Mouse (Mus musculus) liver, adult 2 months (tissue): ENCODE results near the gene Gpn3. TPM values are rescaled to one million over a fixed set of nuclear protein-coding genes. Genes with fewer than 3 reads are reported as not detected.

ENCODE experiments used
- DNase-seq: peaks from one replicate; pipeline ENCODE4 v3.0.0-alpha.2; 2011; ENCODE audit warnings: low read depth, low spot score; ENCODE audit errors: extremely low read depth
- H3K27ac ChIP-seq: fragments of 200-500 bp; replicated peaks from 2 replicates; pipeline ENCODE4 v1.5.1; 2012; ENCODE audit warnings: low read depth, mild to moderate bottlenecking, control low read depth, inconsistent platforms, low read length; ENCODE audit not compliant: insufficient read depth
- H3K27me3 ChIP-seq: fragments of 200-500 bp; 2 replicates; pipeline ENCODE4 v1.6.1; 2012; ENCODE audit warnings: mild to moderate bottlenecking, moderate library complexity, low read length, inconsistent platforms; ENCODE audit not compliant: control insufficient read depth, insufficient read depth
- H3K36me3 ChIP-seq: fragments of 200-500 bp; 2 replicates; pipeline ENCODE4 v1.6.1; 2012; ENCODE audit warnings: low read length, inconsistent platforms; ENCODE audit not compliant: control insufficient read depth, insufficient read depth
- H3K4me1 ChIP-seq: fragments of 200-500 bp; 2 replicates; pipeline ENCODE4 v1.6.1; 2011; ENCODE audit warnings: low read length; ENCODE audit not compliant: control insufficient read depth, insufficient read depth
- H3K4me3 ChIP-seq: fragments of 200-500 bp; 2 replicates; pipeline ENCODE4 v1.5.1; 2011; ENCODE audit warnings: low read depth, mild to moderate bottlenecking, control low read depth, low read length, moderate library complexity; ENCODE audit not compliant: insufficient read depth
- H3K79me2 ChIP-seq: fragments of 200-500 bp; 2 replicates; pipeline ENCODE4 v1.6.1; 2012; ENCODE audit warnings: inconsistent platforms, mild to moderate bottlenecking, low read length, moderate library complexity; ENCODE audit not compliant: control insufficient read depth, insufficient read depth
- H3K9ac ChIP-seq: fragments of 200-500 bp; 2 replicates; pipeline ENCODE4 v1.6.1; 2012; ENCODE audit warnings: low read depth, mild to moderate bottlenecking, control low read depth, inconsistent platforms, low read length
- CTCF ChIP-seq: fragments of 200-500 bp; IDR thresholded peaks from 2 replicates; pipeline ENCODE4 v1.5.1; 2011; ENCODE audit warnings: low read depth, low read length, control low read depth
- POLR2A ChIP-seq: fragments of 200-500 bp; IDR thresholded peaks from 2 replicates; pipeline ENCODE4 v1.6.1; 2011; ENCODE audit warnings: low read length, control low read depth; ENCODE audit not compliant: insufficient read depth; ENCODE audit errors: extremely low read depth
- WGBS: fragments of 180-500 bp; shearing (Covaris S2); methylation state at CpG from one replicate; pipeline ENCODE4 v1.1.7; 2018; 5-methylcytosine and 5-hydroxymethylcytosine counted together
- polyA plus RNA-seq: library from polyadenylated mRNA; depleted of rRNA; stranded (reverse); fragments of >200 nt; gene quantifications from 2 replicates; pipeline ENCODE4 v1.2.3, GENCODE M21; 2012
- total RNA-seq: library from RNA; depleted of rRNA; stranded (reverse); fragments of >200 nt; gene quantifications from 2 replicates; pipeline ENCODE4 v1.2.3, GENCODE M21; 2014

The Gpn3 gene
- total and polyA plus RNA-seq, 2 experiments: 14.1 to 23.5 TPM

DNA sequence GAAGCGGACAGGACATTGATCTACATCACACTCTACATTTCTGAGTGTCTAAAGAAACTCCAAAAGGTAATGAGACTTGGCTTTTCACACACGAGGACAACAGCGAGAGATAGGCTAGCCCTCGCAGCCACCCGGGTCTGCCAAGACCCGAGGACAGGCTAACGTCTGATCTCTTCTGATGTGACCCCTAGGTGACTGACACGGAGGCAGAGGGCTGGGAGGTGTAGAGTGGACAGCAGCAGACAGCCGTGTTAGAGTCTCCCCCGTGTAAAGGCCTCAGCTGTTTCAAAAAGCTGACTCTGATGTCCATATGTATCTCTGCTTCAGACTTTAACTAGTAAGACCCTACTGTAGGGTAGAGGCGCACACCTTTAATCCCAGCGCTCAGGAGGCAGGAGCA, 31.7 kb downstream of the Gpn3 start:
- no peaks in the 10 kb centered on the region for H3K79me2 ChIP-seq
- DNase-seq: no peak
- TF ChIP-seq CTCF (no peak), POLR2A (no peak)
- no peaks in the 10 kb centered on the region for H3K27me3 ChIP-seq
- peaks cover 8% of the 10 kb centered on the region for H3K4me1 ChIP-seq
- H3K4me3 ChIP-seq: no peak overlapping the region
- H3K36me3 ChIP-seq: peaks cover 21% of the 10 kb centered on the region; the same call in 1 of the 2 replicates
- no peak overlapping the region for H3K9ac ChIP-seq
- no peak overlapping the region for H3K27ac ChIP-seq
- 93% methylated on average over 12 of the region's 12 CpGs for WGBS

DNA sequence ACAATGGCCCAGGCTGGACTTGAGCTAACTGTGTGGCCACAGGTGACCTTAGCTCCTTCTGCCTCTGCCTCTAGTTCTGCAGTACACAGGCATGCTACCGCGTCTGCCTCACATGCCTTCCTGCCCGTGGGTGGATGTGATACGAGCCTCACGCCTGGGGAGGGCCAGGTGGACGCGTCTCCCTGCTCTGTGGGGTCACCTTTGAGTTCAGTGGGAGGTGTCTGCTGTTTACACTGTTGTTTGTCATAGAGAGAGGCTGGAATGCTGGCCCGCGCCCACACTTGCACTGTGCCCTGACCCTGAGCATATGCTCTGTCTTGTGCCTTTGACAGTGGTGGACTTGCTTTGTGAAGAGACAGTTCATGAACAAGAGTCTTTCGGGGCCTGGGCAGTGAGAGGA, 33.9 kb downstream of the Gpn3 start:
- Histone ChIP-seq H3K4me1 (peaks cover 4% of the 10 kb centered on the region), H3K79me2 (no peaks in the 10 kb centered on the region), H3K27me3 (no peaks in the 10 kb centered on the region), H3K27ac (no peak overlapping the region), H3K36me3 (peaks cover 21% of the 10 kb centered on the region; the same call in 1 of the 2 replicates), H3K4me3 (no peak overlapping the region), H3K9ac (no peak overlapping the region)
- TF ChIP-seq POLR2A (no peak), CTCF (no peak)
- no peak for DNase-seq
- 77% methylated on average over 10 of the region's 10 CpGs for WGBS

DNA sequence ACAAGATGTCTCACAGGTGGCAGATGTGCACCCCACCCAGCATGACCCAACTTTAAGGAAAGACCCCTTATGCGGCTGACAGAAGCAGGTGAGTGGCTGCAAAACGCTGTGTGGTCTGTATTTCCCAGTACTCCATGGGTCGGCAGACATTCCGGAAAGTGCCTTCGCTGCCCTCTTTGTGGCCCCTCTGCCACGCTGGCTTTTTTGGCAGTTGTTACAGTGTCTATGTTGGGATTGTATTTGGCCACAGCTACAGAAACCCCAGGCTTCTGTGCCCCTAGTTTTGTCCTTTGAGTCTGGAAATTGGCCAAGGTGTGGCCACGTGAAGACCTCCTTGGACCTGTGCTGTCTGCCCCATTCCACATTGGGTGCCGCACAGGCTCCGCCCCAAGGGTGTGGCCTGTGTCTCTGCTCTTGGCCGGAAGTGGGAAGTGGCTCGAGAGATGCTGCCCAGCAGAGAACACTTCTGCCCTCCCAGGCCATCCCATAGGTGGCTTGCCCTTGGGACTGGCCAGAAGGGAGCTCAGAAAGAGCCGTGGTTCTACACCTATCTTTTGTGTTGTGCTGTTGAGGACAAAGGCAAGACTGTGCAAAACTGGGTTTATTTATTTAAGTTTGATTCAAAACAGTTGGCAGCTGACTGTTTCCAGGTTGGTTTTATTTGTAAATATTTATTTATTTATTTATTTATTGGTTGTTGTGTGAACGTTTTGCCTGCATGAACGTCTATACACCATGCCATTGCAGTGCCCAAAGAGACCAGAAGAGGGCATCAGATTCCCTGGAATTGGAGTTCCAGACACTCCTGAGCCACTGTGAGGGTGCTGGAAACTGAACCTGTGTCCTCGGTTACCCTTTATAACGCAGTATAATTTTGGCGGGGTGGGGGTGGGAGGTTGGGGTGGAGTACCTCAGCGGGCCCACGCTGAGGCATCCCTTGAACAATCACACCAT, 38.3 kb downstream of the Gpn3 start:
- no peaks in the 10 kb centered on the region for H3K79me2 ChIP-seq
- no peaks in the 10 kb centered on the region for H3K4me1 ChIP-seq
- no peak overlapping the region for H3K4me3 ChIP-seq
- TF ChIP-seq POLR2A (no peak), CTCF (no peak)
- H3K36me3 ChIP-seq: peaks cover 12% of the 10 kb centered on the region; the same call in 1 of the 2 replicates
- 93% methylated on average over 19 of the region's 19 CpGs for WGBS
- no peak overlapping the region for H3K9ac ChIP-seq
- no peak for DNase-seq
- H3K27ac ChIP-seq: no peak overlapping the region
- H3K27me3 ChIP-seq: no peaks in the 10 kb centered on the region

DNA sequence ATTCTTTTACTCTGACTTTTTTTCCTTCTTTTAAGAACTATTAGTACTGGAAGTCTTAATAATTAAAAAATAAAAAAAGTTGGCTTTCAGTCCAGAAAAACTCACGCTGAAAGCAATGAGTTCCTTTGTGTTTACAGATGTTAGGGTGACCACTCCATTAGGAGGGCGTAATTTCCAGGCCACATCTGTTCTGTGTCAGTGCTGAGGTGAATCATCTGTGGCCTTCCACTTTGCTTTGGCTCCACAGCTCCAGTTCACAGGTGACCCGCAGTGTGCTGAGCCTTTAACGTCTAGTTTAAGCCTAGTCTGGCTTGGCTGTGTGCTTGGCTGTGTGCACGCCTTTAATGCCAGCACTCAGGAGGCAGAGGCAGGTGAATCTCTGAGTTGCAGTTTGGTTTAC, 40.2 kb downstream of the Gpn3 start:
- DNase-seq: no peak
- Histone ChIP-seq H3K4me3 (no peak overlapping the region), H3K27me3 (no peaks in the 10 kb centered on the region), H3K79me2 (no peaks in the 10 kb centered on the region), H3K9ac (no peak overlapping the region), H3K4me1 (no peaks in the 10 kb centered on the region), H3K27ac (no peak overlapping the region), H3K36me3 (peaks cover 2% of the 10 kb centered on the region; the same call in 1 of the 2 replicates)
- TF ChIP-seq POLR2A (no peak), CTCF (no peak)
- WGBS: 76% methylated on average over 5 of the region's 5 CpGs

DNA sequence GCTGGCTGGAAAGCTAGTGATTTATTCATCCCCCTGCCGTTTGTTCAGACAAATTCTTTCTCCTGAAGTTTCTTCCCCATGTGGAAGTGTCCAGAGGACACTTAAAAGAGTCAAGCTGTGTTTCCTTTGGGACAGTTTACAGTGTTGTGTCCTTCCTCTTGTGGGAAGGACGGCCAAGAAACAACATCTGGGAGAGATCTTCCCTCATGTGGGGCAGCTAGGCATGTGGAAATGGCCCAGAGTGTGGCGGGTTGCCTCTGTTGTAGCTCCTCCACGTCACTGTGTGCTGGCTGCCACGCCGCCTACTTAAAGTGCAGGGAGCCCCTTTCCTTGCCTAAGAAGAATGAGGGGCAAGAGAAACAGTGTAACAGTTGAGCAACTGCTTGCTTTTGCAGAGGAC, 41.1 kb downstream of the Gpn3 start:
- no peaks in the 10 kb centered on the region for H3K79me2 ChIP-seq
- no peaks in the 10 kb centered on the region for H3K4me1 ChIP-seq
- H3K36me3 ChIP-seq: no peaks in the 10 kb centered on the region
- no peaks in the 10 kb centered on the region for H3K27me3 ChIP-seq
- no peak overlapping the region for H3K9ac ChIP-seq
- TF ChIP-seq POLR2A (no peak), CTCF (no peak)
- H3K4me3 ChIP-seq: no peak overlapping the region
- no peak overlapping the region for H3K27ac ChIP-seq
- WGBS: 72% methylated on average over 6 of the region's 6 CpGs
- no peak for DNase-seq

DNA sequence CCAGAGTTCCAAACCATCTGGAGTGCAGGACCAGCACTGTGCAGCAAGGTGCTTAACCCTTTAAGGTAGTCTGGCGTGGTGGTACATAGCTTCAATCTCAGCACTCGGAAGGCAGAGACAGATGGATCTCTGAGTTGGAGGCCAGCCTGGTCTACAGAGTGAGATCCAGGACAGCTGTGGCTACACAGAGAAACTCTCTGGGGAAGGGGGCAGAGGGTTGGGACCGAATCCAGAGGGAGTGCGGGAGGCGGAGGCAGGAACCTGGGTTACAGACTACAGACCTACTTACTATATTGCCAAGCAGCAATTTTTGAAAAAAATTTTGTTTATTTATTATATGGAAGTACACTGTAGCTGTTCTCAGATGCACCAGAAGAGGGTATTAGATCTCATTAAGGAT, 42.7 kb downstream of the Gpn3 start:
- Histone ChIP-seq H3K9ac (no peak overlapping the region), H3K27ac (no peak overlapping the region), H3K36me3 (no peaks in the 10 kb centered on the region), H3K27me3 (no peaks in the 10 kb centered on the region), H3K79me2 (no peaks in the 10 kb centered on the region), H3K4me1 (no peaks in the 10 kb centered on the region), H3K4me3 (no peak overlapping the region)
- 93% methylated on average over 5 of the region's 5 CpGs for WGBS
- TF ChIP-seq CTCF: no peak
- TF ChIP-seq POLR2A: no peak
- no peak for DNase-seq
